Mouse (Mus musculus) hindbrain, postnatal 0 days (tissue): ENCODE measurements around the gene Btbd18. TPM values are rescaled to one million over a fixed set of nuclear protein-coding genes. Genes with fewer than 3 reads are reported as not detected.
A peak's percentile ranks its signal among the peaks of the same experiment; 100 is the strongest.
"Not testable (repeated sequence)": the region's sequence is repeated elsewhere in the genome, so short reads cannot be mapped to it uniquely, and the experiment has no call there.

Experiments
- ATAC-seq: fragments of 200-750 bp; cut with Nextera tagmentation; 2 replicates; pipeline ENCODE4 v1.8.0; 2017; ENCODE audit warnings: mild to moderate bottlenecking, moderate TSS enrichment, moderate library complexity
- DNase-seq: peaks from one replicate; pipeline ENCODE4 v3.0.0-alpha.2; 2015; ENCODE audit warnings: low spot score
- H3K27ac ChIP-seq: fragments of 300-500 bp; sonication (generic); 2 replicates; pipeline ENCODE4 v1.5.1; 2014; ENCODE audit warnings: mild to moderate bottlenecking
- H3K27me3 ChIP-seq: fragments of 300-500 bp; sonication (generic); 2 replicates; pipeline ENCODE4 v1.6.1; 2014; ENCODE audit warnings: low read length, mixed read lengths; ENCODE audit not compliant: insufficient read depth
- H3K36me3 ChIP-seq: fragments of 300-500 bp; sonication (generic); 2 replicates; pipeline ENCODE4 v1.6.1; 2014; ENCODE audit warnings: low read length, mixed read lengths; ENCODE audit not compliant: insufficient read depth
- H3K4me1 ChIP-seq: fragments of 300-500 bp; sonication (generic); 2 replicates; pipeline ENCODE4 v1.6.1; 2014; ENCODE audit warnings: antibody characterized with exemption, low read length, mixed read lengths; ENCODE audit not compliant: insufficient read depth
- H3K4me2 ChIP-seq: fragments of 300-500 bp; sonication (generic); 2 replicates; pipeline ENCODE4 v1.6.1; 2014; ENCODE audit warnings: low read depth, mild to moderate bottlenecking, low read length, moderate library complexity, mixed read lengths
- H3K4me3 ChIP-seq: fragments of 300-500 bp; sonication (generic); 2 replicates; pipeline ENCODE4 v1.5.1; 2014; ENCODE audit warnings: low read length
- H3K9ac ChIP-seq: fragments of 300-500 bp; sonication (generic); replicated peaks from 2 replicates; pipeline ENCODE4 v1.6.1; 2014; ENCODE audit warnings: mild to moderate bottlenecking, low read length, moderate library complexity, mixed read lengths
- H3K9me3 ChIP-seq: fragments of 300-500 bp; sonication (generic); 2 replicates; pipeline ENCODE4 v1.6.1; 2016; ENCODE audit warnings: low read length, mixed read lengths
- CTCF ChIP-seq: IDR thresholded peaks from 2 replicates; pipeline ENCODE4 v1.5.1; 2016; ENCODE audit warnings: antibody characterized with exemption, control low read depth, low read depth
- WGBS: fragments of 180-500 bp; shearing (Covaris S2); extraction: QIAGEN DNeasy Blood & Tissue Kit; methylation state at CpG from one replicate; pipeline ENCODE4 v1.1.7; 2014; 5-methylcytosine and 5-hydroxymethylcytosine counted together
- polyA plus RNA-seq: library from polyadenylated mRNA; unstranded; fragments of >200 nt; fragmentation: Nextera tagmentation; extraction: Ambion mirVana; gene quantifications from 2 replicates; pipeline ENCODE4 v1.2.1, GENCODE M21; 2015
- total RNA-seq: library from RNA; depleted of rRNA; stranded (reverse); fragments of >200 nt; gene quantifications from 2 replicates; pipeline ENCODE4 v1.2.3, GENCODE M21; 2014

Btbd18 gene
- total and polyA plus RNA-seq, 2 experiments from 2014 or later, result 0.50 TPM; not detected in 1

GRCm38 (mm10) chr2:84660253-84660652, 1.4 kb downstream of the Btbd18 start:
- no peaks in the 10 kb centered on the region for H3K4me1 ChIP-seq
- no peaks in the 10 kb centered on the region for H3K9me3 ChIP-seq
- no peak overlapping the region for H3K4me3 ChIP-seq
- ATAC-seq, result no peak
- H3K4me2 ChIP-seq, result no peak overlapping the region
- H3K27me3 ChIP-seq, result no peaks in the 10 kb centered on the region
- TF ChIP-seq CTCF, result peak; percentile 63
- no peaks in the 10 kb centered on the region for H3K36me3 ChIP-seq
- H3K27ac ChIP-seq, result no peak overlapping the region
- DNase-seq, result peak; percentile 45
- no peak overlapping the region for H3K9ac ChIP-seq
- 65% methylated on average over 3 of the region's 3 CpGs for WGBS

GRCm38 (mm10) chr2:84662866-84663265, 4.0 kb downstream of the Btbd18 start:
- Histone ChIP-seq H3K4me1 (no peaks in the 10 kb centered on the region), H3K27ac (no peak overlapping the region), H3K4me3 (no peak overlapping the region), H3K4me2 (no peak overlapping the region), H3K36me3 (no peaks in the 10 kb centered on the region), H3K27me3 (no peaks in the 10 kb centered on the region), H3K9me3 (no peaks in the 10 kb centered on the region), H3K9ac (no peak overlapping the region)
- no peak for ATAC-seq
- DNase-seq, result peak; percentile 63
- TF ChIP-seq CTCF, result peak; percentile 57
- WGBS, result 27% methylated on average over 2 of the region's 2 CpGs

- no peak for TF ChIP-seq CTCF
- no peak overlapping the region for H3K9ac ChIP-seq
- H3K4me3 ChIP-seq, result no peak overlapping the region
- no peak overlapping the region for H3K27ac ChIP-seq
- 65% methylated on average over 12 of the region's 12 CpGs for WGBS
- DNase-seq, result no peak
- H3K4me1 ChIP-seq, result no peaks in the 10 kb centered on the region
- H3K4me2 ChIP-seq, result no peak overlapping the region
- no peaks in the 10 kb centered on the region for H3K27me3 ChIP-seq
- no peaks in the 10 kb centered on the region for H3K9me3 ChIP-seq
- no peaks in the 10 kb centered on the region; the same call in 1 of the 2 replicates for H3K36me3 ChIP-seq
- ATAC-seq, result no peak
Observed at GRCm38 (mm10) chr2:84666081-84666480, 7.2 kb downstream of the Btbd18 start.

DNA sequence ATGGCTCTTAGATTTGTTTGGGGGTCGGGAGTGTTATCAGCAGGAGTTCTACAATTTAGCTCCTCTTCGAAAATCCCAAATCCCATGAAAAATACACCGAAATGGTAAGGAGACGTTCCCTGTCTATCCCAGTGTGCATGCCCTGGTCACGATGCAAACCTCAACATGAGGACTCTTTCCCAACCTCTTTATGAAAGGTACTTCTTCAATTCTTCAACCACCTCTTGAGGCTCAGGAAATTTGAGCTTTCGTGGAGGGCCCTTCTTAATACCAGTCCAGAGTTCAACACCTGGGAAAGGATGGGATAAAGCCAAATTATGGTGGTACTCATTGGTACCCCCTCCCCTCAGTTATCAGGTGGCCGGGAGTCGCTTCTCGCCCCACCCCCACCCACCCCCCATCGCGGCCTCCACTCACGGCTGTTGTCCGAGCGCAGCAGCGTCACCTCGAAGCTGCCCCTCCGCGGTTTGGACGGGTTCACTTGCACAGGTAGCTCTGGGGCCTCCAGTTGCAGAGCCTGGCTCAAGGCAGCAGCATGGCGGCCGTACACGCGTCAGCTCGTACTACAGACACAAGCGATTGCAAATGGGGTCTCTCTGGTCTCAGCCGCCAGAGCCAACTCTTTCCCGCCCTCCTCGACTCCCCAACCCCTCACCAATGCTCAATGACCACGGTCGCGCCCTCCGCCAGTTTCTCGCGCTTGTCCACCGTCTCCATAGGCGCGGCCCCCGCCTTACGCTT, 11.1 kb downstream of the Btbd18 start:
- H3K4me3 ChIP-seq, result peak overlapping the region; percentile 73
- peak; percentile 67 for DNase-seq
- H3K9me3 ChIP-seq, result no peaks in the 10 kb centered on the region
- peak overlapping the region; percentile 70 for H3K4me2 ChIP-seq
- peak; percentile 84 for ATAC-seq
- H3K4me1 ChIP-seq, result no peaks in the 10 kb centered on the region
- WGBS, result 3% methylated on average over 38 of the region's 39 CpGs
- peak overlapping the region; percentile 76 for H3K9ac ChIP-seq
- H3K36me3 ChIP-seq, result peaks cover 17% of the 10 kb centered on the region; the same call in 1 of the 2 replicates
- peak overlapping the region; percentile 92 for H3K27ac ChIP-seq
- TF ChIP-seq CTCF, result no peak
- no peaks in the 10 kb centered on the region for H3K27me3 ChIP-seq

GRCm38 (mm10) chr2:84670569-84670933, 11.7 kb downstream of the Btbd18 start, which contains the start of gene Selenoh:
Selenoh (minus strand) TSS chr2:84670770.
- TF ChIP-seq CTCF, result no peak
- under 1% methylated on average over 20 of the region's 20 CpGs for WGBS
- Histone ChIP-seq H3K27me3 (no peaks in the 10 kb centered on the region), H3K4me1 (no peaks in the 10 kb centered on the region), H3K9me3 (no peaks in the 10 kb centered on the region), H3K9ac (peak within 1 kb of the TSS; percentile 76), H3K36me3 (peaks cover 22% of the 10 kb centered on the region; the same call in 1 of the 2 replicates), H3K4me3 (peak within 1 kb of the TSS; percentile 73), H3K4me2 (peak within 1 kb of the TSS; percentile 70), H3K27ac (peak within 1 kb of the TSS; percentile 92)
- DNase-seq (peak; percentile 97), ATAC-seq (peak; percentile 97)

- H3K27me3 ChIP-seq, H3K9me3 ChIP-seq, ATAC-seq, H3K27ac ChIP-seq, H3K4me1 ChIP-seq, H3K9ac ChIP-seq, DNase-seq, H3K4me2 ChIP-seq, H3K4me3 ChIP-seq: not testable (repeated sequence)
- WGBS, result 58% methylated on average over 4 of the region's 5 CpGs
- peaks cover 28% of the 10 kb centered on the region; the same call in 1 of the 2 replicates for H3K36me3 ChIP-seq
Observed at GRCm38 (mm10) chr2:84671535-84671934, 12.7 kb downstream of the Btbd18 start.

- H3K4me2 ChIP-seq, result peak overlapping the region; percentile 74
- peak overlapping the region; percentile 61 for H3K9ac ChIP-seq
- H3K4me1 ChIP-seq, result peaks cover 4% of the 10 kb centered on the region; the same call in 1 of the 2 replicates
- H3K4me3 ChIP-seq, result peak overlapping the region; percentile 100
- no peaks in the 10 kb centered on the region for H3K27me3 ChIP-seq
- H3K36me3 ChIP-seq, result peaks cover 26% of the 10 kb centered on the region; the same call in 1 of the 2 replicates
- TF ChIP-seq CTCF, result peak; percentile 74
- peak; percentile 64 for ATAC-seq
- peak; percentile 67 for DNase-seq
- H3K27ac ChIP-seq, result peak overlapping the region; percentile 86
- WGBS, result 8% methylated on average over 22 of the region's 22 CpGs
- no peaks in the 10 kb centered on the region for H3K9me3 ChIP-seq
Observed at GRCm38 (mm10) chr2:84677270-84677967, 18.5 kb downstream of the Btbd18 start.
